Mouse (Mus musculus): ENCODE measurements around the gene Nudcd2.

The Nudcd2 gene

DNA sequence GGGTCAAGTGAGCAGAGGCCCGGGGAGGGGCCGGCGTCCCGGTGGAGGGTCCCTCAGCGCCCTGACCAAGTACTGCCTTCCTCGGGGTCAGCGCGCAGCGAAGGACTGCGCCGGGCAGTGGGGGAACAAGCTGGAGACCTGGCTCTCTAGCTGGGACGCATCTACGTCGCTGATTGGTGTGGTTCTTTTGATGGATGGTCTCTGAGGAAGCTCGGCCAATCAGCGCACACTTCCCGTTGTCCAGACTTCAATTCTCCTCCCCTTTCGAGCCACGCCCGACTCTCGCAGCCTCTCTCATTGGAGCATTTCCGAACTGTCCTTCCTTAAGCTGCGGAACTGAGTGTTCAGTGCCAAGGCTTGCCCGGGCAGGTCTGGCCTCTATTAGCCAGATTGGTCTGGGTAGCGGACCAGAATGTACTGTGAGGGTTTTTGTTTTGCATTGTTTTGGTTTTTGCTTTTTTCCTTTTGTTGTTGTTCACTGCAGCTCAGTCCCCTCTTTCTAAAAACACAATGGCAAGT lies 21.7 kb downstream of the Nudcd2 start, which contains the start of gene Ccng1:
TSS of gene Ccng1 (minus strand) at position 203 of the 519 bp plus-strand sequence.
- peak; percentile 96 for DNase-seq (ENCODE audit: low read depth)

DNA sequence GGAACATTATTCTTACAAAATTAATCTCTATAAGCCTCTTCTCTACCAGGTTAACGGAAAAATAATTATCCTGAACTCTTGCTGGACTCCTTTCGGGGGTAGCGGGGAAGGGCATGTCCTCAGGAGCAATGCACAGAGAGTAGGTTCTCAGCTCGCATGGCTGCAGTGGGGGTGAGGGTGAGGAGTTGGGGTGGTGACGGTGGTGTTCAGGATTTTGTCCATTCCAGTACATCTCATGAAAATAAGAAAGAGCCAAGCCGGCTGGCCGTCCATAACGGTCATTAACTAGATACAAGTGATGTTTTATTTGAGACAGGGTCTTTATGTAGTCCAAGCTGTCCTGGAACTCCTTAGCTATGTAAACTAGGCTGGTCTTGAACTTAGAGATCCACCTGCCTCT lies 22.5 kb downstream of the Nudcd2 start:
- DNase-seq (ENCODE audit: low read depth): no peak

GRCm38 (mm10) chr11:40759896-40760295 lies 26.4 kb downstream of the Nudcd2 start:
- no peak for DNase-seq (ENCODE audit: low read depth)

GRCm38 (mm10) chr11:40763395-40763794 lies 29.9 kb downstream of the Nudcd2 start:
- peak; percentile 71 for DNase-seq (ENCODE audit: low read depth)

DNA sequence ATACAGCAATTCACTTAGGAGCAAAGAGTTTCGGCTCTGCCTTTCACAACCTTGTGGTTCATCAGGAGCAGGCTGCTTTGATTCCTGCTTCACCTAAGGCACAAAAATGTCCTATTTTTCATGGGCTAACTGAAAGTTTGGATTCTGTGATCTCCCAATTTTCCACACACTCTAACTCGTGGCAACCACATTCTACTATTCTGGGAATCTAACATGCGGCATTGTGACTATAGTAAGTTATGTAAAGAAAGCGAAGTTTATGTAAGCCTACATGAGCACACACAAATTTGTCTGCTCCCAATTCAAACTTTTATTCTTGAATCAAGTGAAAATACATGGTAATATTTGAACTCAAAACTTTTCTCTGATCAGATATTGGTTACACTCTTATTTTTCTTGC lies 31.2 kb downstream of the Nudcd2 start:
- DNase-seq (ENCODE audit: low read depth): no peak

- DNase-seq (ENCODE audit: low read depth): peak; percentile 68
Observed at GRCm38 (mm10) chr11:40775315-40776269, 42.1 kb downstream of the Nudcd2 start.

- DNase-seq (ENCODE audit: low read depth): no peak
Observed at GRCm38 (mm10) chr11:40781857-40782256, 48.4 kb downstream of the Nudcd2 start.

GRCm38 (mm10) chr11:40783346-40783745 lies 49.9 kb downstream of the Nudcd2 start:
- DNase-seq (ENCODE audit: low read depth): no peak

- DNase-seq (ENCODE audit: low read depth): no peak
Observed at GRCm38 (mm10) chr11:40784326-40784725, 50.9 kb downstream of the Nudcd2 start.

- DNase-seq (ENCODE audit: low read depth): no peak
Observed at GRCm38 (mm10) chr11:40786900-40787299, 53.4 kb downstream of the Nudcd2 start.
